Mouse (Mus musculus) yolk sac, embryonic 10.5 days (tissue): ENCODE results near the gene Rbfox3.

Experiments
- DNase-seq: peaks from one replicate; pipeline ENCODE4 v3.0.0-alpha.2; 2017; ENCODE audit warnings: low spot score

The Rbfox3 gene

GRCm38 (mm10) chr11:118759228-118759627, 152.2 kb downstream of the Rbfox3 start:
- DNase-seq: no peak

DNA sequence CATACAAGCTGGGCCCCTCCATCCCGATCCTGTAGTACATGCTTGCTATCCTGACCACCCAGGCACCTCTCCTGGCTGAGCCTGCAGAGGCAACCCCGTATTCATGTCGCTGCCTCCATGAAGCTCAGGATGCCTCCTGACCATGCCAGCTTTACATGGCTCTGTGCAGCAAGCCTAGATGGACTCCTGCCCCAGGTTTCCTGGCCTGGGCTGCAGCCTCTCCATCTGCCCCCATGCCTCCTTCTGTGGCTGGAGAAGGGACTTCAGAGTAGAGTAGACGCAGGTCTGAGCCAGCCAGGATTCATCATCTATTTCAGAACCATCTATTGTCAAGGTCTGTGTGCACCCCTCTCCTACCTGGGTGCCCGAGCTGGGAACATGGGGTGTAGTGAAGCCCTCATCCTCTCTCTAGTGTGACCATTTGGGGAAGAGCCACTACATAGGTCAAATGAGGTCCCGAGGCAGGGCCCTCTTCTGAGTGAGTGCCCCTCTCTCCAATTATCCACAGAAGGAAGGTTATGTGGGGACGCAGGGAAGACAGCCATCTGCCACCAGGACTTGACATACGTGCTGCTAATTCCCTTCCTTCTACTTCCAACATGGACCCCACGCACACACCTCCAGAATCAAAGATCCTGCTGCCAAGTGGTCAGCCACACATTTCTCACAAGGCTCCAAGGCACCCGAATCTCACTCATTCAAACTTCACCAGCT, 153.0 kb downstream of the Rbfox3 start:
- DNase-seq: no peak

DNA sequence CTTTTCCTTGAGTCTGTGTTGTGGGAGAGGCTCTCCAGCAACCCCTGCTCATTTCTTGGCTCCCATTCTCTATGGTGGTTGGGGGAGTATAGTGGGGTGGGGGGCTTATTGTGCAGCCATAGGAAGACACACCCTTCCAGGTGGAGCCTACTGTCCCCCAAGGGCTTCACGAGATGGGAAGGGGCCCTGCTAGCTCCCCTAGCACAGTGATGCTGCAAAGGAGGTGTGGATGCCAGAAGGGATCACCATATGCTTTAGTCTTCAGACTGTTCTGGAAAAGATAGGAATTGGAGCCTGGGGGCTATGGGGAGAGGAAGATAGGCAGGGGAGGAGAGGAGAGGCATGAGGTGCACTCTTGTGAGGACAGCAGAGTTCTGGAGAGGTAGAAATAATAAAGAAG, 153.9 kb downstream of the Rbfox3 start:
- no peak for DNase-seq

DNA sequence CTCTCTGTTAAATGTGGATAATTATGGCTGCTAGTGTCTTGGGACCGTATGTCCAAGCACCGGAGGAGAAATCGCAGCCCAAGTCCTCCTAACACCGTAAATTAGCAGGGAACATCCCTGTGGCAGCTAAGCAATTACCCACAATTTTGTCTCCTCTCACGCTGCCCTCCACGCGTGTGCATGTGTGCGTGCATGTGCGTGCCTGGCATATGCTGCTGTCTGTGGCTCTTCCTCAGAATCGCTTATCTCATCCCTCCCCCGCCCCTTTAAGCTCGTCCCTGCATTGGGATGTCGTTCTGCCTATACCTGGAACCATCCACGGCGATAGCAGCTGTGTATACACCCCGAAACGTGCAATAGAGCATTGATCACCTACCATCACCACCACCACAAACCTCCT, 156.4 kb downstream of the Rbfox3 start:
- DNase-seq: no peak

DNA sequence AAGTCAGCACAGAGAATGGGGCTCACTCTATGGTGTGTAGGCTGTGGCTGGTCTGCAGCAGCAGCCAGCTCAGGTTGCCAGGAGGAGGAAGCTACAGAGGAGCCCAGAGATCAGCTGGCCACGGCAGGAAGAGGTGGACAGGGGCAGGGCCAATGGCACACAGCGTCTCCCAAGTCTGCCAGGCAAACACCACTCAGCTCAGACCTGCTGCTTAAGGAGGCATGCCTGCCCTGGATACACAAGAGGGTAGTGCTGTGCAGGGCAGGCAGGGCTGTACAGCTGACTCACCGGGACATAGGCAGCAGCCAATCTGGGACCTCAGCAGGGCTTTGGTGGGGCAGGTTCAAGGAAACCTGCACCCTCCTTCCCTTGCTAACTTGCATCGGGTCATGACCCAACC, 156.9 kb downstream of the Rbfox3 start:
- DNase-seq: no peak

DNA sequence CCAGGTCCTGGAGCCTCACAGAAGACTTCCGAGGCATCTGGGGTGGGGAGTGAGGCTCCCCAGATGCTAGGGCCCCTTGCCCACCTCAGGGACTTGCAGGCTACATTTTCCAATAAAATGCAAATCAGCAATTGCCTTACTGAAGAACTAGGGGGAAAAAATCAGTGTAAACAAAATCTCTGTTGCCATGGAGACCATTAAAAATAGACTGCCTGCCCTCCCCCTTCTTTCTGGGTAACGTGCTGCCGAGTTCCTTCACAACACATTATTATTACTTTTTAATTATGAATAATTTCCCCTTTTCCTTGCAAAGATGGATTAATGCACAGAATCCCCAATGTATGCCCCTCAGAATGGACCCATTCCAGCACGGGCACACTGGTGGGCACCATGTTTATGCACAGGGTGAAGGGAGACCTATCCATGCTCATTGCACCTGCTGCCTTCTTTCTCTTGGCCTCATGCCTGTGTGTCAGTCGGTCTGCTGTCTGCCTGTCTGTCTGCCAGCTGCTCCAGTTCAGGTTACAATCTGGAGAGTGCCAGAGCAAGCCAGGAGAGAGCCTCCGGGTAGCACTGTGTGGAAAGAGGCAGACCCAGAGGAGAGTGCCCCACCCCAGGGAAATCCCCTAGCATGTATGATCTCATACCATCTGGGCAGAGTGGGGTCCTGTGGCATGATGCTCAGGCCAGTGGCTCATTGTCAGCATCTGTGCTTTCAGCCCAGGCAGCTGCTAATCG, 159.3 kb downstream of the Rbfox3 start:
- no peak for DNase-seq

GRCm38 (mm10) chr11:118750745-118751330, 160.6 kb downstream of the Rbfox3 start:
- no peak for DNase-seq

DNA sequence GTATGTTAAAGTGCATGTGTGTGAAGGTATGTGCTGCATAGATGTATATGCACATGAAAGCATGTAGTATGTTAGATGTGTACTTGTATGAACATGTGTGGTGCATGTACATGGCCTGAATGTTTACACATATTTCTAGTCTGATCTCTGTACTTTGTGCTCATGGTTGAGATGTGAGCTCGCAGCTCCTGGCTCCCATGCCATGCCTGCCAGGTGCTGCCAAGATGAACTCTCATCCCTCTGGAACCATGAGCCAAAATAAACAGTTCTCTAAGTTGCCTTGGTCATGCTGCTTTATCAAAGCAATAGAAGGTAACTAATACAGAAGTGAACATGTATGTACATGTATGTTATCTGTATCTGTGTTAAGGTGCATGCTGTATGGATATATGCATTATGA, 161.9 kb downstream of the Rbfox3 start:
- DNase-seq: no peak

DNA sequence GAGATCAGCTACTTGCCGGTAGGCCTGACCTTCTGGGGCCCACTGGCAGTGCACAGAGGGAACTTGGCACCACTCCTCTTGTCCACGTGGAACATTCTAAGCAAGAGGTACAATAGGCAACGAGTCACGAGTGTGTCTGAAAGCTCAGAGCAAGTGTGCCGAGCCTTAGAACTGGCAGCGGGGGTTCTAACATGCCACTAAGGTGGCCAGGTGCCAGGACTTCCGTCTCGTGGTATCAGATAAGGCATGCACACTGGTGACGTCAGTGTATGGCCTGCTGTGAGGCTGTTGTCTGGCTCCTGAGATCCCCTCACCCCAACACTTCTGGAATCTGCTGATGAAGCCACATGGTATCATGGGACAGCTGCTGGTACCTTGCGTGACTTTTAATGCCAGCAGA, 162.8 kb downstream of the Rbfox3 start:
- DNase-seq: no peak

GRCm38 (mm10) chr11:118745279-118745678, 166.1 kb downstream of the Rbfox3 start:
- DNase-seq: no peak

DNA sequence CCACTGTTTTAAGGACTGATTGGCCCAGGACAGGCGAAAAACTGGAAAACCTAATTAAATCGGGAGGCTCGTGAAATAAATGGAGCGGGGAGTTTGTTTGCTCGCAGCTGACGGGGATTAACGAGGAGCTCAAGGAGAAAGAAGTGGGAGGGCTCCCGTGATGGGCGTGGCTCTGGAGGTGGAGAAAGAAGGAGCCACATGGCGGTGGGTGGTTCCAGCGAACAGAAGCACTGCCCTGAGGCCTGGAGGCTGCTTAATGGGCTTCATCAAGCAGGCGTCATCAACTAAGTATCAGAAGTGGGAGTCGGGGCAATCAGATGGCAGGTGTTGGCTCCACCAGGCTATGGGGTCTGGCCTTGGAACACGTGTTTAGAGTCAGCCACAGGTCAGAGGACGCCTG, 166.6 kb downstream of the Rbfox3 start:
- DNase-seq: peak; percentile 17

- DNase-seq: no peak
Measured at GRCm38 (mm10) chr11:118742762-118743161, 168.6 kb downstream of the Rbfox3 start.

GRCm38 (mm10) chr11:118741262-118741661, 170.1 kb downstream of the Rbfox3 start:
- no peak for DNase-seq

DNA sequence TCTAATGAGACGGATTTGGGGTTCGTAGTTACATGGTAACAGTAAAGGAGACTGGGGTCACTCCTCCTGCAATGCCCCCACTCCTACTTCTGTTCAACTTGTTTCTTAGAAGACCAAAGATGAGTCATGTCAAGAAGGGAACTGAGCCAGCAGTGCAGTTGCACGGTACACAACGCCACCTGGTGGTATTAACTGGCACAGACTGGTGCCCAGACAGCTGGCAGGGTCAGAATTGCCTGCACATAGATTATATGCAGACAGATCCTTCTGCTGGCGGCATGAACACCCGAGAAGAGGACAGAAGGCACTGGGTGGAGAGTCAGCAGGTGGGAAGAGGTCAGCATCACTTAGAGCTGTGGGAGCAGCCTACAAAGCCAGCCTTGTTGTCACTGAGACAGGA, 171.4 kb downstream of the Rbfox3 start:
- peak; percentile 23 for DNase-seq

DNA sequence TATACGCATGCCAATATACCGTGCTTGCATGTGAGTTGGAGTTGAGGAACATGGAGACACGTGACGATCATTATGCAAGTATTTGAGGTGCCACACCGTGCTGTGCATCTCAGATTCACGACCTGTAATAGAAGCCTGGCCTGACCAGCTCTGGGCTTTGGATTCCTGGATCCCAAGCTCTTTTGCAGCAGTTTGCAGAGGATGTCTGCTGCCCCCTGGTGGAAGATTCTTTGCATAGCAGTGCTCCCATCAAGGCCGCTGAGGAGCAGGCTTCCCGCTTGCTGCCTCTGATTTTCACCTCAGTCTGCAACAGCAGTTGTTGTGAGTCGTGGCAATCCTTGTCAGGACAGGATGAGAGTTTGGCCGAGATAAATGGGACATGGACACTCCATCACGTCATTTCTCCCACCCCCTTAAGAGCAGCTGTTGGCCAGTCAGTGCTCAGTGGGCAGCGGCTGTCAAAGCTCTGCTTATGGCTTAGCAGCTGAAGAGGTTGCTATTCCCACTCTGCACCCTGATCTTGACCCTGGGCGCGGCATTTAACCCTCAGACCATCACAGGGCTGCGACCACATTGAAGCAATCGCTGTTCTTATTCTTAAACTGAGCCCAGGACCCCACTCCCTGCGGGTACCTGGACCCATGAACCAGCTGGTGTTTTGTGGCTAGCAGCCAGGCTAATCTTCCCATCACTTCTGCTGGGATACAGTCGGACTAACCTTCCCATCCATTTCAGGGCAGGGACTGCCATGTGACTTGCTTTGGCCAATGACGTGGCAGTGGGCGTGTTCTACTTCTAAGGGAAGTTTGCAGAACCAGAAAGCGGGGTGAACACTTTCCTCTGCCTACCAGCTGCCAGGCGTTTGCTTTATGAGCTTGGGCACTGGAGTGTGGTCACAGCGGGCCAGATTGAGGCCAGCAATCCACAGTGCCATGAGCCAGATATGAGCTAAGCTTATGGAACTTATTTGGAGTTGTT, 172.3 kb downstream of the Rbfox3 start:
- peak; percentile 48 for DNase-seq

GRCm38 (mm10) chr11:118738323-118738722, 173.1 kb downstream of the Rbfox3 start:
- DNase-seq: no peak

GRCm38 (mm10) chr11:118737821-118738220, 173.6 kb downstream of the Rbfox3 start:
- DNase-seq: no peak

DNA sequence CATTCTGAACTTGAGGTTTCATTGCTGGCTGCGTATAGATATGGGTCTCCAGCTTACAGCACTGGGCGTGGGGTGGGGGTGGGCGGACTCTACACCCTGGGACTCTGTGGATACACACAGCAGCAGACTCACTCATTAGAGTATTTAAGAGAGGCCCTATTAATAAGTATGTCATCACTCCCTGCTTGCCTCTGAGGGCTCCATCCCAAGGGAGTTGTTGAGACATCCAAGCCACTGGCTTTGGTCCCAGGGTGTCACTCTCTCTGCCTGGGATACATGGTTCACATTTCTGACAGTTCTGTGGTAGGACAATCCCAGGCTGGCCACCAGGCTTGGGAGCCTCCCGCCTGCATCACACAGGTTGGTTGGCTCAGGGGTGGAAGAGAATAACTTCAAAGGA, 174.4 kb downstream of the Rbfox3 start:
- DNase-seq: no peak

- no peak for DNase-seq
Measured at GRCm38 (mm10) chr11:118731655-118732054, 179.7 kb downstream of the Rbfox3 start.

GRCm38 (mm10) chr11:118729373-118729772, 182.0 kb downstream of the Rbfox3 start:
- DNase-seq: no peak

DNA sequence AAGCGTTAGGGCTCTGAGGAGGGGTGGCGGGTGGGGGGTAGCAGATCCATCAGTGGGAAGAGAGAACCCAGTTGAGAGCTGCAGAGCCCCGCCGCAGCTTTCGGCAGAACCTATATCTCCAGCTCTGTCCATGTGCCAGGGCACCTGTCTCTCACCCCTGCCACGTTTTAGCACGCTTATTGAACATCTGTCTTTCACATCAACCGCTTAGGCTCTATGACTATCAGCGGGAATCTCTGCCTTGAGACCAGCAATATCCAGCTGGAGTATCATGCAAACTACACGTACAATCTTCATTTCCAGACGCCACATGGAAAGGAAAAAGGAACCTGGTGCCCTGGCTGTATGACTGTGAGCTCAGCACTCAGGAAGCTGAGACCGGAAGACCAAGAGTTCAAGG, 182.6 kb downstream of the Rbfox3 start:
- no peak for DNase-seq

DNA sequence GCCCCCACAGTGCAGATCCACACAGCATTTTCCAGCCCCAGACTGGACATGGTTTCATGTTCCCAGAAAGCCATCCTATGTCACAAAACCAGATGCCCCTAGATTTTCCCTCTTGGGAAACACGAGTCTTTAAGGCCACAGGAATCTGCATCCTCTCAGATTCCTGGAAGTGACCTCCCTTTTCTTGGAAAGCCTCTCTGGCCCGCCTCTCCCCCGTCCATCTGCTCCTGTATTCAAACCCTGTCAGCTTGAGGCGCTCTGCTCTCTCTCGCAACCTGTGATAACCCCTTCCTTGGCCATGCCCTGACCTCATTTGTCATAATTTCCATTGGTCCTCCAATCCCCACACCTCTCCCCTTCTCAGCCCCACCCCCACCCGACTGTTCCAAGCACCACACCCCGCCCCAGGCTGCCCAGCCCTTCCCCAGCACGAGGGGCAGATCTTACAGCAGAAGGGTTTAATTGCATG, 183.3 kb downstream of the Rbfox3 start:
- peak; percentile 30 for DNase-seq
